Mouse (Mus musculus): Measurements from ENCODE around the gene Tnni1.

Gene Tnni1

DNA sequence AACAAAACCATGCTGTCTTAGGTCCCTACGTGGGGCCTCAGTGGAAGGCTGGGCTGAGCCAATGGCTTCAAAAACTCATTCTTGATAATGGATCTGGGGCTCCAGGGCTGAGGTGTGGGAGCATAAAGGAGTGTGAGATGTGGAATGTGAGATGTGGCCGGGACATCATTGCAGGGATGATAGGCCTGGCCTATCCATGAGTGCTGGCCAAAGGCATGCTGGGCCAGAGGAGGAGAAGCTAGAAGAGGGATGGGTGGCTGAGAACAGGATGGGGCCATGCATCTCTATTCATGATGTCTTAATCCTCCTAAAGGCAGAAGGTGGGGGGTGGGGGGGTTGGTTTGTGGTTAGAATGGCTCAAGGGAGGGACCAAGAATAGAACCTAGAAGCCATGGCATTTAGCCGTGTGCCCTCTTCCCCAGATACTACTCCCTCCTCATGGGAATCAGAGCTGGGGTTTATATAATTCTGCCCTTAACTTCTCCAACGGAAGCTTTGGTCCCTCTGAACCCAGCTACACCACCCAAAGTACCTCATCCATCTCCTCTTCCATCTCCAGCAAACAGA, 11.8 kb upstream of the Tnni1 start:
- DNase-seq (ENCODE audit: low spot score) = no peak

- DNase-seq (ENCODE audit: low spot score) = no peak
Observed at GRCm38 (mm10) chr1:135768400-135768799, 10.8 kb upstream of the Tnni1 start.

DNA sequence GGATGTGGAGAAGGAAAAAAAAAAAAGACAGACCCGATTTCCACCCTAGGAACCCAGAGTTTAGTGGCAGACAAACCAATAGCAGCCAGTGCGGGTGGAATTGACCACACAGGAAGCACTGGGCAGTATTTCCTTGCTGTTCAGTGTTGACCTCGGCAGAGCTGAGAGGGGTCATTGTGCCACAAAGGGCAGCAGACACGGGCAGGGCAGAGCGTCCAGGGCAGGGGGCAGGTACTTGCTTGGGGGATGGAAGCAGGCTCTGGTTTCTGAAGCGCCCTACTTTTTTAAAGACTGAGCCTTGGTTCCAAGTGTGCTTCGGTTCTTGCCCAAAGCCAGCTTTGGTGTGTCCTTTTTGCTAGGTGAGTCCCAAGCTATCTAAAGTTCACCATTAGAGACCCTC, 9.0 kb upstream of the Tnni1 start:
- no peak for DNase-seq (ENCODE audit: low spot score)

DNA sequence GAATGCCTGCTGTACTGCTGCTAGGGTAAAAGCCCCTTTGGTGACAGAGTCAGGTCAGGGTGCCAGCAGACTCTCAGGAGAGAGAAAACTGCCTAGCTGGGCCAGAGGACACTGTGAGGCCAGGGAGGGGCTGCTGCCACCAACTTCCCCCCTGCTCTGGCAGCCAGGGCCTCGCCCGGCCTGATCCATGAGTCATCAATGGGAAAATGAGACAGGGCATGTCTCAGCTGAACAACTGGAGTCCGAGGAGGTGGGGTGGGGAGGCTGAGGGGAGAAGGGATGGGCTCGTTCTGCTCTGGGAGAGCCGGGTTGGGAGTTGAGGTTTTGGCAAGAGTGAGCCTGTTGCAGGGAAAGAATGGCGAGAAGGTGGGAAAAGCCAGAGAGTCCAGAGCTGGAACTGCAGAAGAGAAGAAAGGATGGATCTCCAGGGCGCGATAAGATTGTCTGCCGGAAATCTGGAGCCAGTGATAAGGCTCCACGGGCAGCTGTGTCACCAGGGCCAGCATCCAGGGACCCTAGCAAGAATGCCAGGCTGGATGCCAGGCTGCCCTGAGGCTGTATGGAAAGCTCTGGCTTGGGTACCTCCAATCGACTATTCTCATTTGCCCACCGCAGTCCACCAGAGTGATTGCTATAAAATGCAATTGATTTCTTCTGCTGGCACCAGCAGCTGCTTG, 8.2 kb upstream of the Tnni1 start:
- no peak for DNase-seq (ENCODE audit: low spot score)

- DNase-seq (ENCODE audit: low spot score) = no peak
Observed at GRCm38 (mm10) chr1:135771573-135771970, 7.7 kb upstream of the Tnni1 start.

DNA sequence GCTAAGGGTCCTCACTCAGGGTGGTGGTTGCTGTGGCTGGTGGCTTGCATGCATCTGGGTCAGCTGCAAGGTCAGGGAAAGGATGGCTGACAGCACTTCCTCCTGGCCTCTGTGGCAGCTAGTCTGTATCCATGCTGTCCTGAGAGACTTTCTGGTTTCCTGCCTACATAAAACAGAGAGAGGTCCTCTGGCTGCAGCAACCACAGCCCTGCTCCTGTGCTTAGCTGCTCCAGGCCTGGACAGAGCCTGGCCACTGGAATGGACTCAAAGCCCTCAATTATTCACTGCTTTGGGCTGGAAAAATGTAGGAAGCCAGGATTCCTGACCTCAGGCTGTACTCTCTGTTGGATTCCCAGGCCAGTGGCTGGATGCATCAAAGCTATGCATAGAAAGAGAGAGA, 2.6 kb upstream of the Tnni1 start:
- DNase-seq (ENCODE audit: low spot score) = no peak

DNA sequence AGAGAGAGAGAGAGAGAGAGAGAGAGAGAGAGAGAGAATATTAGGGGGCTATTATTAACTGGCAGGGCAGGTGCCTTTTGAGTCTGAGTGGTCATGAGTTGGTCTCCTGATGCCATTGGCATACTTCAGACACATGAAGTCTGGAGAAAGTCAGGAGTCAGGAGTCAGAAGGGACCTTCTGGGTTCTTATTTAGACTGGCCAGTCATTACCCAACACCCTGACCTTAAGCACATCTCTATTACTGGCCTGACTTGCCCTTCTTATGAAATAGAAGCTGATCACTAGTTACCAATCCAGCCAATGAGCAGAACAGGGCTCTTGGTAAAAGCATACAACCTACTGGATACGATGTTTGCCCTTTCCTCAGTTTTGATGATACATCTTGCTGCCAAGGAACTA, 2.2 kb upstream of the Tnni1 start:
- DNase-seq (ENCODE audit: low spot score) = no peak

DNA sequence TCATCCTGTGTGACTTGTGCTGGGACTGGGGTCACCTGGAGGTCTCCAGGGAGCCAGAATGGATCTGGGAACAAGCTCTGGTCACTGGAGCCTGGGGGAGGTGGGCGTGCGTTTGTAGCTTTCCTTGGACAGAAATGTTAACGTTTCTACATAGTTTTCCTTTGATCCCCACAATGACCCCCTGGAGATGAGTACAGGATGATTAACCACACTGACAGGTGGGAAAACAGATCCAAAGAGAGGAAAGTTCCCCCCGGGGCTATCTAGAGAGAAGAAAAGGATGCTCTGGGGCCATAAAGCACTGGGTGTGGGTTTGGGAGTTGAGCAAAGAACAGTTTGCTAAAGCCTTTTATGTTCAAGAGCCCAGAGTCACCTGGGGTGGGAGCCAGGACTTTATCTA, 1.4 kb downstream of the Tnni1 start:
- DNase-seq (ENCODE audit: low spot score) = no peak

GRCm38 (mm10) chr1:135781220-135781619, 2.0 kb downstream of the Tnni1 start:
- peak; percentile 76 for DNase-seq (ENCODE audit: low spot score)

GRCm38 (mm10) chr1:135782816-135783215, 3.6 kb downstream of the Tnni1 start:
- DNase-seq (ENCODE audit: low spot score) = no peak

GRCm38 (mm10) chr1:135787799-135788198, 8.6 kb downstream of the Tnni1 start:
- DNase-seq (ENCODE audit: low spot score) = peak; percentile 62

GRCm38 (mm10) chr1:135788708-135789107, 9.5 kb downstream of the Tnni1 start:
- DNase-seq (ENCODE audit: low spot score) = peak; percentile 41

- DNase-seq (ENCODE audit: low spot score) = peak; percentile 71
Observed at GRCm38 (mm10) chr1:135789815-135790214, 10.6 kb downstream of the Tnni1 start.

GRCm38 (mm10) chr1:135792143-135792939, 13.1 kb downstream of the Tnni1 start:
- no peak for DNase-seq (ENCODE audit: low spot score)

DNA sequence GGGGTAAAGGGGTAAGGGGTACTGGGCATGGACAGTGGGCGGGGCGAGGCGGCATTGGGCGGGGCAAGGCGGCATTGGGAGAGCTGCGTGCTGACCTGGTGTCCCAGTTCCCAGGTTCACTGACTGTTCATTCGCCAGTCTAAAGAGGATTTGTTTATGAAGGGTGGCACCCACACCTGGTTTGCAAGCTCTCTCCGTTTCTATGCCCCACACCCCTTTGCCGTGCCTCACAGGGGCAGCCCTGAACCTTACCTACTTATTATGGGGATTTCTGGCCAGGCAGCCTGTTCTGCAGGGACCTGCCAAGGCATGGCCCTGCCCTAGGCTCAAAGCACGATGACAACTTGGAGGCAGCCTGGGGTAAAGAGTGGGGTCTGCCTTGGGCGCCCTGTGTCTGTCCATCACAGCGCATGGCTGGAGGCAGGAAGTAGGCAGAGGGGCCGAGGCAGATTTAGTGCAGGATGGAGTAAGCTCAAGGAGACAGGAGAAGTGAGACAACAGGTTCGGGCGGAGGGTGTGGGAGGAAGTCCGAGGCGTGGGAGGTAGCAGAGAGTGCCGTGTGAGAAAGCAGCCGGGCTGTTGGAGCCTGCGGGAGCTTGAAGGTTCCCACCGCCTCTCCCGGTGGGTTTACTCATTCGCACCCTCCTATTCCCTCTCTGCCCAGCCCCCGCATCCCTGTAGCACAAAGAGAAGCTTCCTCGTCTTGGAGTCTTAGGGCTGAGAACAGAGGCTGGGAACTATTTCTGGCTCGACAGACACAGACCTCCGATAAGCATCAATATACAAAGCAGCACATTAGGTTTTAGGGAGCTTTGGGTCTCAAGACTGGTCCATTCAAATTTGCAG, 14.4 kb downstream of the Tnni1 start:
- peak; percentile 43 for DNase-seq (ENCODE audit: low spot score)

- DNase-seq (ENCODE audit: low spot score) = no peak
Observed at GRCm38 (mm10) chr1:135794216-135795134, 15.2 kb downstream of the Tnni1 start.

DNA sequence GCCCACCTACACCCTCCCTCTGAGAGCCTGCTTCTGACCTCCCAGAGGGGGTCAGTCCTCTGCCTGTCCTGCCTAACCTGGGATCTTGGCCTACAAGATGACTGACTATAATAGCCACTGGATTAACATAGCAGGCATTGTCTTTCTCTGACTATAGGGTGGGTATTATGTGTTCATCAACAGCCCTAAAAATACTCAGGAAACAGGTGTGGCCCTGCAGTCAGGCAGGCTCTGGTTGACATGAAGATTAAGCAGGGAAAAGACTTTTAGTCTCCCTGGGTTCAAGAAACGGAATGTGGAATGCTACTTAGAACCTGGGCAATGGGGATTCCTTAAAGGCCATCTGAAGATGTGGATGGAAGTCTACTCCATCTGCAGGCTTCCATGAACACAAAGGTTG, 19.3 kb downstream of the Tnni1 start:
- no peak for DNase-seq (ENCODE audit: low spot score)

DNA sequence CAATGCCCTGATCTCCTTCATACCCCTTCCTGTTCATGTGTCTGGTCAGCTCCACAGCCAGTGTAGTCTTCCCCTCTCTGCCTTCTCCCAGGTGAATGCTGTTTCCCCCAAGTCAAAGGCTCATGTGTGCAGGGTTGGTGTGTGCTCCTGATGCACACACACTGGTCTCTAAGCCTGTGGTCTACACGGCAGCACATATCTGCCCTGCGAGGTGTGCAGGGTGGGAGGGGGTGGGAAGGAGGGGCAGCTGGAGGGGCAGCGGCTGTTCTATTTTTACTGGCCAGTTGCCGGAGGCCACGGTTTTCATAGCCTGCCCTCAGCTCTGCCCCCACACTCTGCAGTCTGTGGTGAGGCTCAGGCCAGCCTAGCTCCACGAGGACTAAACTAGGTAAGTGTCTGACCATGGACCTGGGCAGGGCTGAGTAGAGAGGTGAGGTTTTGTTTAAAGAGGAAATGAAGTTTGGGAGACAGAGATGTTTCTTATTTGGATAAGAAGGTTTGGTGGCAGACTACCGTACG, 19.9 kb downstream of the Tnni1 start:
- no peak for DNase-seq (ENCODE audit: low spot score)

GRCm38 (mm10) chr1:135800192-135800950, 21.1 kb downstream of the Tnni1 start:
- no peak for DNase-seq (ENCODE audit: low spot score)

GRCm38 (mm10) chr1:135807546-135807945, 28.3 kb downstream of the Tnni1 start:
- DNase-seq (ENCODE audit: low spot score) = no peak
